Mouse (Mus musculus) kidney, adult 2 months (tissue): ENCODE data around the gene Gm49355.

ENCODE experiments used
- CTCF ChIP-seq: fragments of 200-500 bp; conservative IDR thresholded peaks from 2 replicates; pipeline ENCODE4 v1.5.1; 2011; ENCODE audit warnings: low read depth, mild to moderate bottlenecking, control low read depth, low read length, moderate library complexity, mixed read lengths; ENCODE audit not compliant: insufficient read depth, insufficient read length
- POLR2A ChIP-seq: fragments of 200-500 bp; IDR thresholded peaks from one replicate; pipeline ENCODE4 v1.6.1; 2011; ENCODE audit warnings: low read depth, low read length, control low read depth

- TF ChIP-seq CTCF (no peak), POLR2A (no peak)
Measured at GRCm38 (mm10) chr14:12296391-12296790, 12.6 kb downstream of the Gm49355 start.
